Mouse (Mus musculus): ENCODE measurements around the gene Fam208a.

DNA sequence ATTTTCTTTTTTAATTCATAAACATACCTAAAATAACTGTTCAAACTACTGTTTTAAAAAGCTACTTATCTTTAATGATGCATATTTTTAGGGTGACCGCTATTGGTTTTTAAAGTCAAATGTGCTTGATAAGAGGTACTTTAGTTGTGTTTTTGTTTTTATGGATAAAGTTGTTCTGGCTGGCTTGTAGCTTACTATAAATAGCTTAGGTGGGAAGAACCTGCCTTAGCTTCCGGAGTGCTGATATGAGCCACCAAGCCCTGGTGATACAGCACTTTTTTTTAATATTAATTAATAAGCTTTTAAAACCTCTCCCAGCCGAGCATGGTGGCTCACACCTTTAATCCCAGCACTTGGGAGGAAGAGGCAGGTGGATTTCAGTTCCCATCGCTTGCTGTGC, 18.3 kb downstream of the Fam208a start:
- TF ChIP-seq CTCF (IDR thresholded peaks at IDR 0.05; ENCODE audit: low read depth, low read length), result no peak
- TF ChIP-seq POLR2A (IDR thresholded peaks at IDR 0.05; ENCODE audit: borderline replicate concordance, low read depth, low read length), result no peak
